Mouse (Mus musculus): ENCODE data around the gene Trim80.

Gene Trim80

DNA sequence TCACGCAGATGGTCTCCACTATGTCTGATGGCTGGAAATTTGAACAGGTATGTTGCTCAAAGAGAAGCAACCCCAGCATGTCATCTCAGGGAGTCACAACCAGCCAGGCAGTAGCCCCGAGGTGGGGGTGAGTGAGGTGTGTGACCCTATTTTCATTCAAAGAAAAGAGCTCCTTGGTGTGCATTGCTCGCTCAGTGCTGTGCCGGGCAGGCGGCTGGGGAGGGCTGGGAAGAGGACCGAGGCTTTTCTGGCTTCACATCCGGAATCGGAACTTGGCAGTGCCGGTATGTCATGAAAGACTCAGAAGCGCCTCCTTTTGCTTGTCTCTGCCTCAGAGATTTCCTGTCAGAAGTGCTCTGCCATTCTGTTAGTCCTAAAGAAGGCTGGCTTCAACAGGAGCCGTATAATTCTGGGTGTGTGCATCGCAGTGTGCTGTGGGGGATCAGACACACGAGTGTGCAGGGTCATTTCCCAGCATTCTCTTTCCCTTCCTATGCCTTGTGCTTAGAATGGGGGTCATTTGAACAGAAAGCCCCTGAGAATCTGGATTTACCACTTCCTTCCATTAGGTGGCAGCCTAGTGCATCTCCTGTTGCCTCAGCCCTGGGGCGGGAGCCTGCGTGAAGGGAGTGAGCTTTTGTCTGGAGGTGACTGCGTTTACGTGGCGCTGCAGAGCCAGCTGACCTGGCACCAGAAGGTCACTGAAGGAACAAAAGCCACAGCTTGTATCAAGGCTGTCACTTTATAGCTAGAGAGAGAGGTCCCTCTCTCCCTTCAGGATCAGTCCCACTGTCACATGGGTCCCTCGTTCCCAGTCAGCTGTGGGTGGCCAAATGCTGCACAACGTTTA lies 12.6 kb upstream of the Trim80 start:
- in situ Hi-C loops (cut with MboI, MseI) = no loop called here

- in situ Hi-C loops (cut with MboI, MseI) = no loop called here
Measured at GRCm38 (mm10) chr11:115429307-115429706, 11.0 kb upstream of the Trim80 start.

- in situ Hi-C loops (cut with MboI, MseI) = loop anchor here (5.0 kb wide), 1 partner anchor 42 kb away; no protein-coding TSS in a partner anchor
Measured at GRCm38 (mm10) chr11:115430561-115430960, 9.8 kb upstream of the Trim80 start.

- in situ Hi-C loops (cut with MboI, MseI) = loop anchor here (5.0 kb wide), 1 partner anchor 39 kb away; no protein-coding TSS in a partner anchor
Measured at GRCm38 (mm10) chr11:115432814-115433213, 7.5 kb upstream of the Trim80 start.

GRCm38 (mm10) chr11:115433342-115433741 lies 7.0 kb upstream of the Trim80 start:
- in situ Hi-C loops (cut with MboI, MseI) = loop anchor here (5.0 kb wide), 1 partner anchor 39 kb away; no protein-coding TSS in a partner anchor

DNA sequence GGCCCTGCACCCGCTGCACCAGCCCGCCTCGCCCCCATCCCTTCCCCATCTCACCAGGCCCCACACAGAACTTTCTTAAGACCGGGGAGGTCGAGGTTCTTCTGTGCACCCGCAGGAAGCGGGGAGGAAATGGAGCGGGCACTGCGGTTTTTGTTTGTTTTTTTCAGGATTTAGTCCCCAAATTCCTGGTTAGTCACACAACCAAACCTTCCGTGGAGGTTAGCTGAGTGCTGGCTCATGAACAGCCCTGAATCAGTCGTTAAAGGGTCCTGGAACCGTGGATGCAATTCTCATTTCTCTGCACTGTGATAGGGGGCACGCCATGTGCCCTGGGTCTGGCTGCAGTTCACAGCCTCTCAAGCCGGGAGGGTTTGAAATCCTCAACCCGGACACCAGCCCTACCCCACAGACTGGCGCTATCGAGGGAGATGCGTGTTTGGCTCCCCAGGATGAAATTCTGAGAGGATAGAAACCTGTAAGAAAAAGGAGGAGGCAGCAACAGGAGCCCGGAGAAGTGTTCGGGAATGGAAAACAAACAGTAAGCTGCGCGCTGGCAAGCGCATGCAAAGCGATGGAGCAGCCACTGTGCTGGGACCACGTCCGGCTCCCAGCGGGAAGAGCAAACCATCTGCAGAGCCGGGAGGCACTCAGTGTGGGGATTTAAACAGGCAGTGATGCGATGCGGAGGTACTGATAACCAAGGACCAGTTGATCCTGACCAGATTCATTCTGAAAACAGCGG lies 4.6 kb upstream of the Trim80 start:
- in situ Hi-C loops (cut with MboI, MseI) = no loop called here

- in situ Hi-C loops (cut with MboI, MseI) = no loop called here
Measured at GRCm38 (mm10) chr11:115437571-115438122, 2.7 kb upstream of the Trim80 start.

DNA sequence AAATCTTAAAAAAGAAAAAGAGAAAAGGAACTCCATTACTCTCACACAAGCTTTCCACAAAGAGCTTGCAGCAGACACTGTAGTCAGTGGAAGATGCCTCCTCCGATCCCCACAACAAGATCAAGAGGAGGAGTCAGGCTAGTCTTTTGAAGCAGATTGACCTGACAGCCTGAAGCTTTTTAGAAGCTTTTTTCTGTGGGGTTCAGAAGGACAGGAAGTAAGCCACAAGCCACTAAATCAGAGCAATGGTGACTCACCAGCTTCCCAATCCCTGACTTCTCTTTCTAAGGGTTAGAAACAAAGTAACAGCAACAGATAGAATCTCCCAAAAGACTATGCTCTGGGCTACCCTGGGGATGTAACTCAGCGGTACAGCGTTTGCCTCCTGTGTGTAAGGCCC lies 1.0 kb upstream of the Trim80 start:
- in situ Hi-C loops (cut with MboI, MseI) = no loop called here

- in situ Hi-C loops (cut with MboI, MseI) = no loop called here
Measured at GRCm38 (mm10) chr11:115441417-115441816, 1.1 kb downstream of the Trim80 start.

- in situ Hi-C loops (cut with MboI, MseI) = no loop called here
Measured at GRCm38 (mm10) chr11:115446906-115447305, 6.6 kb downstream of the Trim80 start.

GRCm38 (mm10) chr11:115447321-115447885 lies 7.1 kb downstream of the Trim80 start:
- in situ Hi-C loops (cut with MboI, MseI) = no loop called here

DNA sequence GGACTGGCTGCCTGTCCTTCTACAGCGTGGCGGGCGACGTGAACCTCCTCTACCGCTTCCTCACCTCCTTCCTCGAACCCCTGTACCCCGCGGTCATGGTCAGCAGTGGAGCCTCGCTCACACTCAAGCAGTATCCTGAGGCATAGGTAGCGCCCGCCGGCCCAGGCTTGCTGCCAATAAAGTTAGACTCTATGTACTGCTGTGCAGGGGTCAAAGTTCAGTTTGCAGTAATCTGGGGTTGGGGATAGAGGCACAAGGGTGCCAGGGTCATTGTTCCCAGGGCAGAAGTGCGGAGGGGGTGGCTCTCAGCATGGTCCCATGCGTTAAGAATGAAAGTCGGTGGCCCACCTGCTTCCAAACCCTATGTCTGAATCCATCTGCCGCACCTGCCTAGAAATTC lies 7.7 kb downstream of the Trim80 start:
- in situ Hi-C loops (cut with MboI, MseI) = no loop called here

- in situ Hi-C loops (cut with MboI, MseI) = no loop called here
Measured at GRCm38 (mm10) chr11:115448998-115449397, 8.7 kb downstream of the Trim80 start.

GRCm38 (mm10) chr11:115450176-115450575 lies 9.8 kb downstream of the Trim80 start:
- in situ Hi-C loops (cut with MboI, MseI) = loop anchor here (10.0 to 25.0 kb wide), 2 partner anchors 1088 to 1545 kb away; no protein-coding TSS in a partner anchor

DNA sequence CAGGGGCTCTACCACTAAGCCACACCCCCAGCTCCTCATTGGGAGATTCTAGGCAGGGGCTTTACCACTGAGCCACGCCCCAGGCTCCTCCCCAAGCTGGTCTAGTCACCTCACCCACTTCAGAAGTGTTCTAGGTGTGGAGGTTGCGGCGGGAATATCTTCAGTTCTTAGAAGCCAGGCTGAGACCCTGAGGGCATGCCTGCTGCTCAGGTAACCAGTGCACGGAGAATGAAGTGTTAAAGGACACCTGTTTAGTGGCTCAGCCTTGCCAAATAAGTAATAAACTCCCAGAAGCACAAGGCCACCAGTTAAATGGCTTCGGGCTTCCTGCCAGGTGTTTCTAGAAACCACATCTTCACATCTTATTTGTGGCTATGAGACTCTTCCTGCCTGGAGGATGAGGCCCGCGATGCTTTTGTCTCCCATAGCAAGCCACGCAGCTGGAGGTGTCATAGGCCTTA lies 11.5 kb downstream of the Trim80 start:
- in situ Hi-C loops (cut with MboI, MseI) = loop anchor here (10.0 to 25.0 kb wide), 2 partner anchors 1090 to 1543 kb away; no protein-coding TSS in a partner anchor

DNA sequence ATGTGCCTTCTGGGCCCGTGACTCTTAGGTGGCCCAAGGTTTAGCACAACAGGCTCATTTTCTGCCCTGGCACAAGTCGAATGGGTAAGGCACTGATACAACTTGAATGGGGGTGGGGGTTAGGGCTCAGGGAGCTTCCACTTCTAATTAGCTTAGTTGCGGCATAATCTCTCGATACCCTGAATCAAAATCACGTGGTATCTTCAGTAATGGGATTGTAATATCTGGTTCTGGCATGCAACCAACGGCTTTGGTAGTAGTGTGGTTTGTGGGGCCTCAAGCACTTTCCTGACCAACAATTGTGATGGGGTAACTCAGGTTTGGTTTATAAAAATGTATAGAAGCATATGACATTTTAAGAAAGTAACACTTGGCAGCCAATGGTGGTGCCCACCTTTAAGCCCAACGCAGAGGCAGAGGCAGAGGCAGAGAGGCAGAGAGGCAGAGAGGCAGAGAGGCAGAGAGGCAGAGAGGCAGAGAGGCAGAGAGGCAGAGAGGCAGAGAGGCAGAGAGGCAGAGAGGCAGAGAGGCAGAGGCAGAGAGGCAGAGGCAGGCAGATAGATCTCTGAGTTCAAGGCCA lies 12.0 kb downstream of the Trim80 start:
- in situ Hi-C loops (cut with MboI, MseI) = loop anchor here (10.0 to 25.0 kb wide), 2 partner anchors 1090 to 1542 kb away; no protein-coding TSS in a partner anchor

- in situ Hi-C loops (cut with MboI, MseI) = loop anchor here (10.0 to 25.0 kb wide), 2 partner anchors 1091 to 1541 kb away; no protein-coding TSS in a partner anchor
Measured at GRCm38 (mm10) chr11:115453306-115453705, 13.0 kb downstream of the Trim80 start.

DNA sequence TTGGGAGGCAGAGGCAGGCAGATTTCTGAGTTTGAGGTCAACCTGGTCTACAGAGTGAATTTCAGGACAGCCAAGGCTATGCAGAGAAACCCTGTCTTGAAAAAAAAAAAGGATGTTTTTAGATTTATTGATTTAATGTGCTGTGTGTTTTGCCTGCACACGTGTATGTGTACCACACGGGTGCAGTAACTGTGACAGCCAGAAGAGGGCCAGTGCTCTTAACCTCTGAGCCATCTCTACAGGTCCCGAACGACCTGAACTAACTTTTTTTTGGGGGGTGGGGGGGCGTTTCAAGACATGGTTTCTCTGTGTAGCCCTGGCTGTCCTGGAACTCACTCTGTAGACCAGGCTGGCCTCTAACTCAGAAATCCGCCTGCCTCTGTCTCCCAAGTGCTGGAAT lies 14.5 kb downstream of the Trim80 start:
- in situ Hi-C loops (cut with MboI, MseI) = loop anchor here (10.0 to 25.0 kb wide), 2 partner anchors 1093 to 1540 kb away; no protein-coding TSS in a partner anchor

- in situ Hi-C loops (cut with MboI, MseI) = loop anchor here (10.0 to 25.0 kb wide), 2 partner anchors 1093 to 1539 kb away; no protein-coding TSS in a partner anchor
Measured at GRCm38 (mm10) chr11:115455619-115456018, 15.3 kb downstream of the Trim80 start.

DNA sequence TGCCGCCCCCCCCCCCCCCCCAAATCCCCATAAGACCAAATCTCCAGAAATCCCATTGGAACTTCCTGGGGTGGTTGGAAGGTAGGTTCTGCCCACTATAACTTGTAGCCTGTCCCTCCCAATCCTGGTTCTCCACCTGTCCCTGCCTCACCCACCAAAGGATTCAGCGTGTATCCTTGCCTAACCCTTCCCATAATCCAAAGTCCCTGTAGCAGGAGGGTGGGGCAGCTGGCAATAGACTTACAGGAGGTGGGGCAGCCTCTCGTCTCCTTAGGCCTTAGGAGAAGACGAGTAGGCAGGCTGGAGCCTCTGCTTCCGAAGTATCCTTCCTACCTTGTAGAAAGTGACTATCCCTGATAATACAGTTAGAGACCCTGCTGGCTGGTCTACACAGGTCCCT lies 15.8 kb downstream of the Trim80 start:
- in situ Hi-C loops (cut with MboI, MseI) = loop anchor here (10.0 to 25.0 kb wide), 2 partner anchors 1094 to 1539 kb away; no protein-coding TSS in a partner anchor

- in situ Hi-C loops (cut with MboI, MseI) = loop anchor here (10.0 to 25.0 kb wide), 2 partner anchors 1095 to 1537 kb away; no protein-coding TSS in a partner anchor
Measured at GRCm38 (mm10) chr11:115457405-115457804, 17.1 kb downstream of the Trim80 start.
